Mouse (Mus musculus): ENCODE measurements around the gene Zfp111.

Zfp111 gene

GRCm38 (mm10) chr7:24211343-24211742 is at the start of gene Zfp111:
Gene Zfp111 (minus strand): TSS chr7:24211443.
- DNase-seq (ENCODE audit: extremely low read depth, low read depth) = no peak

DNA sequence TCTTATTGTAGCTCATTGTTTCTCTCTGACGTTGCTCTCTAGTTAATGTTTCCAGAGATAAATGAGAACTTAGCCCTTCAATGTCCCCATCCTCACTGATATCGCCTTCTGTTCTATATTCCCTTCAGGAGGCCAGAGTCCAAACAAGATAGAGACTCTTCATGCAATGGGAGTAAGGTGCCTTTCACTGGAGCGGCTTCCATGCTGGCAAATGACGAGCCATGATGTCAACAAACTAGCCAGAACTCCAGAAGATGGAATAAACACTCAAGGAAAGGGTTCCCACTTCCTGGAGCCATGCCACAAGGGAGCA is 48.7 kb upstream of the Zfp111 start:
- DNase-seq (ENCODE audit: extremely low read depth, low read depth) = no peak

- no peak for DNase-seq (ENCODE audit: extremely low read depth, low read depth)
Measured at GRCm38 (mm10) chr7:24259306-24259999, 48.2 kb upstream of the Zfp111 start.

DNA sequence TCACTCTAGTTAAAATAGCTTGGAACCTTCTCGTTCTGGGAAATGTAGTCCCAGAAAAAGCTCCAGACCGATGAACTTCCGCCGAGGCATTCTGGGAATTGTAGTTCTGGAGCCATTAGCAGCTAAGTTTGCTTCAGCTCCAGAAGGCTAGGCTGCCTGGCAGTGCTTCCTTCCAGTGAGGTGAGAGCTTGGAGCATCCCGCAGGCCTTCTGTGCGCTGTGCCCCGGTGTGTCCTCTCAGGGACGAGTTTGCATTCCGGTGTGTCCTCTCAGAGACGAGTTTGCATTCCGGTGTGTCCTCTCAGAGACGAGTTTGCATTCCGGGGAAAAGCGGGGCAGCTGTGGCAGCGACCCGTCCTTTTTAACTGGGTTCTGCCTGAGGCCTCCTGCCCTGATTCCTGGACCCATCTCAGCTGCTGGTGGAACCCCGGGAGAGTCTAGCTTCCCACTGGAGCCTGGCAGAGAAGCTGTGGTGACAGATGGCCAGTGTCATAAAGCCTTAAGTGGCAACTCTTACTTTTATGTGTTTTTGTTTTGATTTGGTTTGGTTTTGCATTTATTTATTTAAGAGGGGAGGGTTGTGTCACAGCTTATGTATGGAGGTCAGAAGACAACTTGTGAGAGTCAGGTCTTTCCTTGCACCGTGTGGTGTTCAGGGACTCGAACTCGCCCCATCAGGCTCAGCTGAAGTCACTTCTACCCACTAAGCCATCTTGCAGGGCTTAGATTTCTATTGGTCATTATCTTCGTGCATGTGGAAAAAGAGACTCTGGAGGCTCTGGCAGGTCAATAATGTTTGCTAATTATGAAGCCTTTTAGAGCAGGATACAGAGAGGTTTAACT is 43.6 kb upstream of the Zfp111 start, which contains the start of gene Zfp108:
Zfp108 (plus strand) TSS at position 162 of the 842 bp plus-strand sequence.
- no peak for DNase-seq (ENCODE audit: extremely low read depth, low read depth)

- no peak for DNase-seq (ENCODE audit: extremely low read depth, low read depth)
Measured at GRCm38 (mm10) chr7:24253779-24254615, 42.8 kb upstream of the Zfp111 start.

DNA sequence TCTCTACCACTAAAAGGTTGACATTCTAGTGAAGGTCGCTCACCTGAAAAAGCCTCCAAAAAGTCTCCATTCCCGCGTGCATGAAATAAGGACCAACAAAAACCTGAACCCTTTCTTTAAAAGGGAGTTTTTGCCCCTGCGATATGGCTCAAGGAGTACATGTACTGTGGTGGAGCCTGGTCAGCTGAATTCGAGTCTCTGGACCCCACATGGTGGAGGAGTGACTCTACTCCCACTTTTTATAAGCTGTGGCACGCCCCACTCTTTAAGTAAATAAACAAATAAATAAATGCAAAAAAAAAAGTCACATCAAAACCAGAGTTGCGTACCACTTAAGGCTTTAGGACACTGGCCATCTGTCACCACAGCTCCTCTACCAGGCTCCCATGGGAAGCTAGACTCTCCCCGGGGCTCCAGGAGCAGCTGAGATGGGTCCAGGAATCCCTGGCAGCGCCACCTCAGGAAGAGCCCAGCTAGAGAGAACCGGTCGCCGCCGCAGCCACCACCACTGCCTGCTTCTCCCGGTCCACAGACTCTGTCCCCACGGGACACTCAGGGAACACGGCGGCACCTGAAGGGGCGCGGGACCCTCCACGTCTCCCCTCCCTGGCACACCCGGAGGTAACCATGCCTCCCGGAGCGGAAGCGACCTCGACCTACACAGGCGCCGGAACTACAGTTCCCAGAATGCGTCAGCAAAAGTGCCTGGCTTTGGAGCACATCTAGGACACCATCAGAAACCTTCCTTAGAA is 26.0 kb upstream of the Zfp111 start, which contains the start of gene Zfp109:
Zfp109 (minus strand) TSS at position 521 of the 752 bp plus-strand sequence.
- DNase-seq (ENCODE audit: extremely low read depth, low read depth) = no peak

DNA sequence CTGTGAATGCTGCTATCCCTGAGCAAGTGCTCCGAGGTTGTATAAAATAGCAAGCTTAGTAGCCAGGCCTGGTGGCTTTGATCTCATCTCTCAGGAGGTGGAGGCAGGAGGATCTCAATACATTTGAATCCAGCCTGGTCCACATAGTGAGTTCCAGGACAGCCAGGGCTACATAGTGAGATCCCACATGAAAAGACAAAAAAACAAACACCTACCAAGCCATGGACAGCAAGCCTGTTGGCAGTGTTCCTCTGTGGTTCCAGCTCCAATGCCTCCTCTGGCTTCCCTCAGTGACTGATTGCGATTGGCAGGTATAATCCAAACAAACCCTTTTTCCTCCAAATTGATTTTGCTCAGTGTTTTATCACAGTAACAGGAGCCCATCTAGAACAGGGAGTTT is 947 bp downstream of the Zfp111 start:
- no peak for DNase-seq (ENCODE audit: extremely low read depth, low read depth)

DNA sequence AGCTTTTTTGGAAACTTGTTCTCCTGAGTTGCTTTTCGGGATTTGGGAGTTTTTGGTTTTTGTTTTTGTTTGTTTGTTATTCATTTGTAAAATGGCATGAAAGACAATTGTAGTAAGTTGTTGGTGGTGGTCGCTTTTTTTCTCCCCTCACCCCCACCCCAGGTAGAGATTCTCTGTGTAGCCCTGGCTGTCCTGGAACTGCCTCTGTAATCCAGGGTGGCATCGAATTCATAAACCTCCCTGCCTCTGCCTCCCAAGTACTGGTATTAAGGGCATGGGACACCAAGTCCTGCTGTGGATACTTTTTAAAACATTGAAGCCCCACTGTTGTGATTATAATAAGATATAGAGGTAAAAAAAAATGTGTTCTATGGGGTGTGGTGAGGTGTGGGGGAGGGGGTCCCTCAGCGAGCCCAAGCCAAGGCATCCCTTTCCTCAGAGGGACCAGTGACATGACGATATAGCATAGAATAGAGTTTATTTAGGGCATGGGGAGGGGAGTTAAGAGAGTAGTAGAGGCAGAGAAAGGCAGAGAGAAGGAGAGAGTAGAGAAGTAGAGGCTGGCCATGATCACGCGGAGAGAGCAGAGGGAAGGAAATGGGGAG is 2.9 kb downstream of the Zfp111 start:
- no peak for DNase-seq (ENCODE audit: extremely low read depth, low read depth)

DNA sequence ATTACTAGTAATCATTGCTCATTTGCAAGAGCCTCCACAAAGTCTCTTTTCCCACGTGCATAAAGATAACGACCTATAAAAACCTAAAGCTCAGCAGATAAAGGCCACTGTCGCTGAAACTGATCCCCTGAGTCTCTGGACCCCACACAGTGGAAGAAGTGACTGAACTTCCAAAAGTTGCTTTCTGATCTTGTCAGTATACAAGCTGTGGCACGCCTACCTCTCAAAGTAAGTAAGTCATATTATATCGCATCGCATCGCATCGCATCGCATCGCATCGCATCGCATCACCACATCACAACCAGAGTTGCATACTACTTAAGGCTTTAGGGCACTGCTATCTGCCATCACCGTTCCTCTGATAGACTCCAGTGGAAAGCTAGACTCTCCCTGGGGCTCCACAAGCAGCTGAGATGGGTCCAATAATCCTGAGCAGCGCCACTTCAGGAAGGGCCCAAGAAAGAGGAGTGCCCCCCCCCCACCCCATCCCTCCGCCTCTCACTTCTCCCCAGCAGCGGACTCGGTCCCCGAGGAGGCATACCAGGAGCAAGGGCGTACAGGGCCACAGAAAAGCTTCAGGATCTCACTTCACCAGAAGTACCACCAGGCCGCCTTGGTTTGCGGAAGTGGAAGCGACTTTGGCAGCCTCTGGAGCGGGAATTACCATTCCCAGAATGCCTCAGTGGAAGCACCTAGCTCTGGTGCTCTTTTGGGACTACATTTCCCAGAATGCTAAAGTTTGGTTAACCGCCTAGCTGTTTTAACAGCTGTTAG is 3.6 kb downstream of the Zfp111 start:
- DNase-seq (ENCODE audit: extremely low read depth, low read depth) = no peak

DNA sequence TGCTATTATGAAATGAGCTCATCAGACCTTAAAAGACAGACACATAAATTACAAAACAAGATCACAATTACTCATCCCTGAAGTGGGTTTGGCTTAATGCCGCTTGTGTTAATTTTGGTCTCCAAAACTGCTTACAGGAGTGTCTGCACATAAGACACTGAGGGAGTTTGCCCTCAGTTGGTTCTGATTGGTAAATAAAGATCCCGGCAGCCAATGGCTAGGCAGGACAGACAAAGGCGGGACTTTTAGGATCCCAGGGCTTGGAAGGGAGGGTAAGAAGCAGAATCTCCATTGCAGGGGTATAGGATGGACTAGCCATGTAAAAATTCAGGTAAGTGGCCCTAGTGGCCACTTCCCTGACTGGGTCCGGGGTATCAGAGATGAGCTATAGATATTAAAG is 14.3 kb downstream of the Zfp111 start:
- DNase-seq (ENCODE audit: extremely low read depth, low read depth) = no peak

DNA sequence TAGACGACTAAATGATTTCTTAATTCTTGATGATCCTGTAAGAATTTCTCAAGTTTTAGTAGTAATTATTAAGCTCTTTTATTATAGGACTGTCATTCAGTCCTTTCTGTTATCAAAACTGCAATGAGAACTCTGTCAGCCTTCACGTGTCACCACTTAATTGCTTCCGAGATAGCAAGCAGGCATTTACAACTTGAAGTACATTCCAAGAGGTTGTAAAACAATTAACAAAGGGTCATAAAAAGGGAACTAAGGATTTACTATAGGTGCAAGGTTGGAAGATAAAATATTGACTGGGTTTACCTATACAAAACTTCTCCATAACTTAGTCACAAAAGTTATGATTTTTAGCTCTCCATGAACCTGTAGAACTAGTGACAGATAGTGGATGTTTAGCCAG is 18.1 kb downstream of the Zfp111 start:
- no peak for DNase-seq (ENCODE audit: extremely low read depth, low read depth)

DNA sequence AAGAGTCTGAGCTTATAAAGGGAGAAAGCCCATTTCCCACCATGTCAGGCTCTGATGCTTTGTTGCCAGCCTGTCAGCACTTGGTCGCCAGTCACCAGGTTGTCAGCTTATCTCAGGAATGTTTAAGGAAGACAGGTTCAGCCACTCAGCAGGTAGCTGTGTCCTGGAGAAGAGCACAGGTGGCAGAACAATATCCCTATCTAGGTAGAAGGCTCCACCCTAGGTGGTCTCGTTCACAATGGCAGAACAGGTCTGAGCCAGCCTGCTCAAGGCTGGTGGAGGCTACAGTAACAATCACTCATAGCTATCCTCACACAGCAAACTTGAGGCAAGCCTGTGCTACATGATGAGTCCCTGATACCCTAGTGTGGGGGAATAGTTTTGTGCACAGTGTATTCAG is 19.9 kb downstream of the Zfp111 start:
- DNase-seq (ENCODE audit: extremely low read depth, low read depth) = no peak

DNA sequence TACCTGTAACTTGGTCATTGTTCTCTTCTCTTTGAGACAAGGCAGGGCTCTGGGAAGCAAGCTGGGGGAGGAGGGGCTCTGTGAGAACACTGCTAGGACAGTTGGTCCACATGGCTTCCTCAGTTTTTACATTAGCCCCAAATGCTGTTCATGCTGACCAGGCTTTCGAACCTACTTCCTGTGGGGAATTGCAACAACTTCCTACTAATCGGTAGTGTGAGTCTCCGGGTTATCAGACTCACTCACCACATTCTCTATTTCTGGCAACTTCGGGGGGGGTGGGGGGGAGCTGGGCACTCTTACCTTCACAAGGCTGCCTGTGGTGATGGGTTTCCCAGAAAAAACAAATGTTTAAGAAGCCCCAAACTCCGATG is 21.7 kb downstream of the Zfp111 start:
- no peak for DNase-seq (ENCODE audit: extremely low read depth, low read depth)

DNA sequence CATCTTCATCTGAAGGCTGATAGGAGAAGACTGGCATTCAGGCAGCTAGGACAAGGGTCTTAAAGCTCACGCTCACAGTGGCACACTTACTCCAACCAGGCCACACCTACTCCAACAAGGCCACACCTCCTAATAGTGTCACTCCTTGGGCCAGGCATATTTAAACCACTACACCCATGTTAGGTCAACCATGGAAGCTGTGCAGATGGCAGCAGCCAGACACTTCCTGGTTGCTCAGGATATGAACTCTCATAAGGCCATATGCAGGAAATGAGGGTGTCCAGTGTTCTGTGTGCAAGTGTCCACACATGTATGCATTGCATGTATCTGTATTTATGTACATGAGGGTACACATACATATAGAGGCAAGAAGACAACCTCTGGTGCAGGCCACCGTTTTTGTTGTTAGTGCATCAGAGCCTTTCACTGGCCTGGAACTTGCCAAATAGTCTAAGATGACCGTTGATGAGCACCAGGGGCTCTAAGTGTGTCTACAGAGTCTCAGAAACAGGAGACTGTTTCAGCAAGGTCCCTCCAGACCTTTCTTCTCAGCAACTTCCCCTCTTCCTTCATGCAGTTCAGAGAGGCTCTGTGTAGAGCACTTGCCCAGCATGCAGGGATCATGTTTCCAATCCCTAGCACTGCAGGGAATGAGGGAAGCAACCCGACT is 22.2 kb downstream of the Zfp111 start:
- DNase-seq (ENCODE audit: extremely low read depth, low read depth) = no peak

DNA sequence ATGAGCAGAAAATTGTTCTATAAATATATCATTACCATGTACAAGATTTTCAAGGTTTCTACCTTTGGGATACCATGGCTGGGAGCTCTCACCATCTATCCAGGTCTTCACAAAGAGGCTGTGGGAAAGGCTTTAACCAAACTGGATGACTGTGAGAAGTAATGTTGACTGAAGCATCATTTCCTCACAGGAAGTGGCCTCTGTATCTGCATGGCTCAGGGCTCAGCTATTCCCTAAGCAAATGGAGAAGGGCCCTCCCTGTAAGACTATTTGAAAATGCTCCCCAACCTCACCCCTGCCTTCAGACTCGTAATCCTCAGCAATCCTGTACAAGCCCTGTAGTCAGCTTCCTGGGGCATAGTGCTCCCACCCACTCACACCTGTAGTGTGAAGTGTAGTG is 23.6 kb downstream of the Zfp111 start:
- DNase-seq (ENCODE audit: extremely low read depth, low read depth) = no peak

GRCm38 (mm10) chr7:24175337-24175711 is 35.9 kb downstream of the Zfp111 start:
- no peak for DNase-seq (ENCODE audit: extremely low read depth, low read depth)

- no peak for DNase-seq (ENCODE audit: extremely low read depth, low read depth)
Measured at GRCm38 (mm10) chr7:24174618-24175336, 36.5 kb downstream of the Zfp111 start, which contains the start of gene Zfp114. Gene Zfp114 (plus strand): TSS chr7:24175060.

GRCm38 (mm10) chr7:24172191-24172590 is 39.1 kb downstream of the Zfp111 start:
- no peak for DNase-seq (ENCODE audit: extremely low read depth, low read depth)

GRCm38 (mm10) chr7:24153272-24153671 is 58.0 kb downstream of the Zfp111 start:
- no peak for DNase-seq (ENCODE audit: extremely low read depth, low read depth)

Measured in MEL-GATA-1-ER (cell line).